Mouse (Mus musculus) gastrocnemius, postnatal 25 days (tissue): Measurements from ENCODE around the gene Hoxb13. TPM values are rescaled to one million over a fixed set of nuclear protein-coding genes. Genes with fewer than 3 reads are reported as not detected.
A peak's percentile ranks its signal among the peaks of the same experiment; 100 is the strongest.

Experiments used
- DNase-seq: peaks from one replicate; pipeline ENCODE4 v3.0.0; 2022
- total RNA-seq, 2 experiments: library from RNA; stranded (reverse); gene quantifications; 1 replicate in 1 of 2; 2 replicates in 1 of 2; pipeline ENCODE4 v1.2.3; 2021

Hoxb13 gene
- total RNA-seq, 2 experiments from 2014 or later = not detected

DNA sequence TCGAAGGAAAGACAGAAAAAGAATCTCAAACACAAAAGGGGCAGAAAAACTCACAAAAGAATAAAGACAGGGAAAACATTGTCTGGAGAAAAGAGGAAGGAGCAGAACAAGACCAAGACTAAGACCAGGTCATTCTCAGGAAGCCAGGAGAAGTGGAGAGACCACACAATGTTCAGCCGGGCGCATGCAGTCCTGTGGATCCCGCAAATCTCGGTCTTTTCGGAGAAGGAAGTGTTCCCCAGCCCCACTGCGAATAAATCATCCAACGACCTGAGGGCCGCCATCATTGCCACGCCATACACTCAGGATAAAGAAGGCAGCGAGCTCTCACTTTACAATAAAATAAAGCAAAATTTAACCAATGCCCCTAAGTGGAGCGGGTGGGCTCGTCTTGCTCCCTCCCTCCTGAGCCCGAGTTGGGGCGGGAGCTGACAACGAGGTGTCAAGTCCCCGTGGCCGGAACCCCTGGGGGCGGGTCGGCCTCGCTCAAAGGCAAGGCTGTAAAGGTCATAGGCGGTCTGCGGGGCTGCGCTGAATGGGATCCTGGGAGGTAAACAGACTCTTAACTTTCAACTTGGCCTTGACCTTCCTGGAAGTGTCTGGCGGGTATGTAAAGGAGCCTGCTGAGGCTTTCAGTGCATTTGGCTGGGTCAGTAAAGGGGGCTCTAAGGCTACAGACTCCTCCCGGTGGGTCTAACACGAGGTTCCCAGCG, 4.2 kb upstream of the Hoxb13 start:
- no peak for DNase-seq

DNA sequence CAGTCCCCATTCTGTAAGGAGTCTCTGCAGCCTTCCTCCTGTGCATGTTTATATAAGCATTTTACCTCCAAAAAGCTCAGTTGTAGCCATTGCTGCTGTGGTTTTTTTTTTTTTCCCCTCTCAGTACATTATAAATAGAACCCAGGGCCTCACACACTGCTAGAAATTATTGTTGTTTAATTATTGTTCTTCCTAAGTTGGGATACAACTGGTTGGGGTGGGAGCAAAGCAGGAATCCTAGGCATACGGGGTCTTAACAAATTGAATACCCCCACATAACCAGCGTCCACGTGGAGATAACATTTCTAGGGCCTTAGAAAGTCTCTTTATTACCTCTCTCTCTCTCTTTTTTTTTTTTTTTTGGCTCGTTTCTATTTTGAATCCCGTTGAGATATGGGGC, 3.0 kb upstream of the Hoxb13 start:
- DNase-seq = no peak

DNA sequence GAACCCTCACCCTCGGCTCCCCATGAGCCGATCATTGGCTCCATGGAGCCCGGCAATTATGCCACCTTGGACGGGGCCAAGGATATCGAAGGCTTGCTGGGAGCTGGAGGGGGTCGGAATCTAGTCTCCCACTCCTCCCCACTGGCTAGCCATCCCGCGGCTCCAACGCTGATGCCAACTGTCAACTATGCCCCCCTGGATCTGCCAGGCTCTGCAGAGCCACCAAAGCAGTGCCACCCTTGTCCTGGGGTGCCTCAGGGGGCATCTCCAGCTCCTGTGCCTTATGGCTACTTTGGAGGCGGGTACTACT, 240 bp downstream of the Hoxb13 start:
- no peak for DNase-seq

DNA sequence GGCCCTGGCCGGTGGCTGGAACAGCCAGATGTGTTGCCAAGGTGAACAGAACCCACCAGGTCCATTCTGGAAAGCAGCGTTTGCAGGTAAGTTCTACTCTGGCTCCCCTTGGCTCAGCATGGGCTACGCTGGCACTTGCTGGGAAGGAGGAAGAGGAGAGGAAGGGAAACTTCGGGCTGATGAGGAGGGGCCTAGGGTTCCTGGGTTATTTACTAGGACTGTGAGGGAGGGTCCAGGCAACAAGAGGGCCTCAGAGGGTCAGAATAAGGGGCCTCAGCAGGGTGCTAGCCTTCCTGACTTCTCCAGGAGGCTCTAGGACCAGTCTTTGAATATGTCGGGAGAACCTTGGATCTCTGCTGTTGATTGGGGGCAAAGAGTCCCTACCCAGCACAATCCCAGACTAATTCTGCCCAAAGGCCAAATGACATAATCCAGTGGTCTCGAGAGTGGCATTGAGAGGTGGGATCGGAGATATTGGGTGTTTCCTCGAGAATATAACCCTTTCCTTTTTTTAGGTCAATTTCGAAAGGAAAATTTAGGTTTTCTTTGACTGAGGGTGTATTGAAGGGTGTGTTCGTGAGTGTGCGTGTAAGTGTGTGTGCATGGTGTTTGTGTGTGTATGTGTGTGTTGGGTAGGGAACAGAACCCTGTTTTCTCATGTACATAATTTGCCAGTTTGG, 985 bp downstream of the Hoxb13 start:
- no peak for DNase-seq

DNA sequence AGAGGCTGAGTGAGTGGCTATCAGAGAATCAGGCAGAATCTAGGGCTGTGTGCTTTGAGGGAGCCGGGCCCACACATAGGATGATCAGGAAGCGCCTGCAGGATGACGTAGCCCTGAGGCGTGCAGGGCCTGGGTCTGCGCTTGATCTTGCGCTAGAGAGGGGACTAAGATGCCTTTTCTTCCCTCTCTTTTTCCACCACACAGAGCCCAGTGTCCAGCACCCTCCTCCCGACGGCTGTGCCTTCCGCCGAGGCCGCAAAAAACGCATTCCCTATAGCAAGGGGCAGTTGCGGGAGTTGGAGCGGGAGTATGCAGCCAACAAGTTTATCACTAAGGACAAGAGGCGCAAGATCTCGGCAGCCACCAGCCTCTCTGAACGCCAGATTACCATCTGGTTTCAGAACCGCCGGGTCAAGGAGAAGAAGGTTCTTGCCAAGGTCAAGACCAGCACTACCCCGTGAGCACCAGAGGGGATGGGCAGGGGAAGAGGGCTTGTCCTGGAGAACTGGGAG, 1.7 kb downstream of the Hoxb13 start:
- no peak for DNase-seq

DNA sequence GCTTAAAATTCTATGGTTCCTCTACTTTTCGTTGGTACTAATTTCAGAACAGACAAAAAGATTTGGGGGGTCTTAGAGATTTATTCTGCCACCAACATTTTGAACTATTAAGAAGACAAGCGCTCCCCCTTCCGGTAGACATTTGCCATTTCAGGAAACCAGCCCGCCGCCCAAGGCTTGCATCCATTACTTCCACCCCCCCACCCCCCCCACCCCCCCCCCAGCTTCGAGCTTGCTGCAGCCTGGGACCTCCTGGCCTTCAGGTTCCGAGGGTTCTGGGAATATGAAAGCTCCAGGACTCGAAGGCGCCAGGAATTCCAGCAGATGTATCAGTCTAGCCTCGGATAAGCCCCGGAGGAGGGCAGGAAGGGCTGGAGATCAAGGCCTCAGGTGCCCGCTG, 4.5 kb downstream of the Hoxb13 start:
- DNase-seq = no peak

DNA sequence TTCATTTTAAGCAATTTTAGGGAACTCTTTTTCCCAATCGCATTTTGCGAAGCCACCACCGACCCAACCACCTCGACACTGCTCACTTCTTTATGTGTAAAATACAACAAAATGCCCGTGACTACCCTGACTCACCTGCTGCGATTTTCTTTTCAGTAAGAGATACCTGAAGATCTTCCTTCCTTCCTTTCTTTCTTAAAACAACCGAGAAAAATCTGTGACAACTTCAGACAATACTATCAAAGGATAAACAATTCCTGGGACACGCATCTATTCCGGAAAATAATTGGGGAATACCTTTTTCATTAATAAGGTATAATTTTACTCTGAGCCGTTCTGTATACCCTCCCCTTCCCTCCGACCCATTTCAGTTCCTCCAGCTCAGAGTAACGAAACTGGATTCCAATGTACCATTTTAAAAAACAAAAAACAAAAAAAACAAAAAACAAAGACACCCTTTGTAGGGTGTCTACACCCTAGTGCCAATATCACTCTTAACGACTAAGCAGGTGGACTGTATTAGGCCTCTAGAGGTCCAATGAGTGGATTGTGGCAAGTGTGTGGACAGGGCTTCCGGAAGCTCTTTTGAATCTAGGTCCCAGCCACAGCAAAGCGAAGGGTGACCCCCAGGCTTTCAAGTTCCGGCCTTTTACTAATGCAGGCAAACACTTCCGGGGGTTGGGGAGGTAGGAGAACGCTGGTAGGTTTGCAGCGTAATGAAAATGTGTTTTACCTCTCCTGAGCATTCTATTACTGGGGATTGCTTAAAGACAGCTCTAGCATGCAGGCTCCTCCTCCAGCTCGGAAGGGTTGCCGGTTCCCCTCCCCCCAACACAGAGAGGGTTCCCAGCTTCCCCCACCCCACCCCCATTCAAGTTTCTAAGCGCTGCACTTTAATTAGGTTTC, 5.3 kb downstream of the Hoxb13 start:
- DNase-seq = no peak

DNA sequence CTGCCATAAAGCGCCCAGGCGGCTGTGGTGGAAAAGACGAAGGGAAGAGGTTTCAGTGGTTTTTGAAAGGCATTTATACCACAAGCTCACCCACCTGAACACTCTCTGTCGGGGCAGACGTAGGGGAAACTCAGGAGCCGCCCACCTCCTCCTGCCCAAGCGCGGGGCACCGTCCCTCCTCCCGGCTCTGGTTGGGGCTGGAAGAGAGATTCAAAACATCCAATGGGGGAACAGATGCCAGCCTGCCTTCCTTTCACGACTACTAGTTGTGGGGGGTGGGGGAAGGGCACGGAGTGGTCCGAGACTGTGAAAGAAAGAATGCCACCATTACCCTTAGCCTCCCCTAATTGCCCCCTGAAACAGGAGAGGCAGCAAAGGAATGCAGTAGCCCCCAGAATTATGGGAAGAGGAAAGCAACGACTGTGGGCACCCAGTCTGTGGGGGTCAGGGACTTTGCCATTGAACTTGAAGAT, 6.1 kb downstream of the Hoxb13 start:
- DNase-seq = no peak

DNA sequence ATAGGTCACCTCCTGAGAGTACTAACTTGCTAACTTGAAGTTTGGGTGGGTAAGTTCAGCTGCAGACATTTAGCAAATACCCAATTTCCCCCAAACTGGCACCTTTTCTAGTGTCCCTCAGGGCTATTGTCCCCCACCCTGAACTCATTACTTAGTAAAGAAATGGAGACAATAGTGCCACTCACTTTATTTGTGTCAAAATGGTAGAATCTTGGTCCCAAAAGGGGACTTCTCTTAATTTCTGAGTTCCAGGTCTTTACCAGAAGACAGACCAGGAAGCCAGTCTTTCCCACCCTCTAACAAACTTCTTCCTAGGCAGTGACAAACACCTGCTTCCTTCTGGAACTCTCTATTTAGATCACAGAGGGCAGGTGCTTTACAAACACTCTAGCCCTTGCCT, 7.6 kb downstream of the Hoxb13 start:
- no peak for DNase-seq

DNA sequence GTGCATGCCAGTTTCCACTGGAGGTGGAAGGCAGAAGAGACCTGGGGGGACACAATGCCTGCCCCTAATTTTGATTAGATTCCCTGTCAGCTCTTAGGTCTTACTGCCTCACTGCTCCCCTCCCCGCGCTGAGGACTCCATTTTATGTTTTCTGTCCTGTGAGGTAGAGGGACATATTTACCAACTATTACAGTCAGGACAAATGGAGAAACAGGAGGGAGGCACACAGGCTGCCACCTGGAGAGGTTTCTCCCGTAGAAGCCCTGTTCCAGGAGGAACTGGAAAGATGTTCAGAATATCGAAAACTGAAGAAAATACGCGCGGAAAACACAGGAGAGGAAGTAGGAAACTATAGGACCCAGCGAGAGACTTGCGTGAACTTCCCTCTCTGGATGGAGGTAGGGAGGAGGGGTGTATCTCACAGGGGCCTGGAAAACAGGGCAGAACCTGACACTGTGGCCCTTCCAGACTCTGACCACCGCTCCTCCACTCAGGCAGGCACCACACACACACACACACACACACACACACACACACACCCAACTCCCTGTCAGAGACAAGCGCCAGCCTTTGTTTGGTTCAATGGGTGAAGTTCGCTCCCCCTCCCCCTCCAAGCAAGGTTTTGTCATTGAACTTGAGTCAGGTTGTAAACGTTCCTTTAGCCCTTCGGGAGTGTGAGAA, 8.4 kb downstream of the Hoxb13 start:
- no peak for DNase-seq

DNA sequence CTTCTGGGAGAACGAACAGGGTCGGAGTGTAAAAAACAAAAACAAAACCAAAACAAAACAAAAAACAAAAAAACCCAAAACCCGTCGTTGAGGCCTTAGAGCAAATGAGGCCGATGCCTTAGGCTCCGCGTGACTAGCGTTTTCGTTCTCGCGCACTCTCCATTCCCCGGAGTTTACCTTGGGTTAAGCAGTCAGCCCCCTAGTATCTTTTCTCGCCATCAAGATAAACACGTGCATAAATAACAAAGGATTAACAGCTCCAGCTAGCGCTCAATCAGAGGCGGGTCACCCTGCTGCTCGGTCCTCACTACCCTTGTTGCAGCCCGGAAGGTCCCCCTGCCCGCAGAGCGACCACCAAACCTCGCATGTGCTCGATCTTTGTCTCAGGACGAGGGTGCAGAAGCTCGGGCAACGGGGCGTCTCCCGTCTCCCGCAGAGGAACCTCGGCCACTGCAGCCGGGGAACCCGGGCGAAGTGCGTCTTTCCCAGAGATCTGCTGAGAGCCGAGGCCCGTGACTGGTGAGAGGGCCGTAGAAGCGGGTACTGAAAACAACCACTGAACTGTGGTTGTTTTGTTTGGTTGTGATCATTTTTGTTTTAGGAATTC, 9.2 kb downstream of the Hoxb13 start:
- no peak for DNase-seq

DNA sequence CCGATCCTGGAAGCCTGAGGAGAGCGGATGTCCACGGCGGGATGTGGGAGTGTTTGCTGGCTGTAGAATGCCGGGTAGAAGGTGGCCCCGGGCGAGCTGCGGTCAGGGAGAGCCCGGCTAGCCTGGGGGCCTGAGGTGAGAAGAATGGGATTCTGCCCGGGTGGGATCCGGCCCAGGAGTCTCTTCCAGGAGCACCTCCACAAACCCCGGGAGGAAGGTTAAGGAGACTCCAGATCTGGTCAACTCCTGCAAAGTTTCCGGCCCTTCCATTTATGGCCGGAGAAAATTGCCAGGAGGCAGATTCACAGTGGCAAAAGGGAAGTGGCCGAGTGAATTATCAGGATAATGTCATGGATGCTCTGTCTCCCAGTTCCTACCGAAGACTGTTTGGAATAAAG, 9.7 kb downstream of the Hoxb13 start:
- no peak for DNase-seq

DNA sequence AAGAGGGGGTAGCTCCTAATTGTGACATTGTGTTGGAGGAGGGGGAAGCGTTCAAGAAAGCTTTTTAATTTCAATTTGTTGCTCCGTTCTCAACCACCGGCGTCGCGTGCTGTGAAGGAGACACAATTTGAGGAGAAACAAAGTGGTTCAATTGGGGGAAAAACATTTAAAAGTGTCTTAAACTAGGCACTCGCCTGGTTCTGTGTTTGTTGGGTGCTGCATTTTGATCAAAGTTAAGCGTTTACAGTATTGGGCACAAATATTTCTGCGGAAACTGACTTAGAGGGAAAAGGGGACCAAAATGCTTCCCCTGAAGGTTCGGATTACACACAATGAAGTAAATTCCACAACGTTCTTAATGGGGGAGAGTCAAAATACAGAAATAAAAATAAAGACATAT, 10.2 kb downstream of the Hoxb13 start:
- DNase-seq = no peak

DNA sequence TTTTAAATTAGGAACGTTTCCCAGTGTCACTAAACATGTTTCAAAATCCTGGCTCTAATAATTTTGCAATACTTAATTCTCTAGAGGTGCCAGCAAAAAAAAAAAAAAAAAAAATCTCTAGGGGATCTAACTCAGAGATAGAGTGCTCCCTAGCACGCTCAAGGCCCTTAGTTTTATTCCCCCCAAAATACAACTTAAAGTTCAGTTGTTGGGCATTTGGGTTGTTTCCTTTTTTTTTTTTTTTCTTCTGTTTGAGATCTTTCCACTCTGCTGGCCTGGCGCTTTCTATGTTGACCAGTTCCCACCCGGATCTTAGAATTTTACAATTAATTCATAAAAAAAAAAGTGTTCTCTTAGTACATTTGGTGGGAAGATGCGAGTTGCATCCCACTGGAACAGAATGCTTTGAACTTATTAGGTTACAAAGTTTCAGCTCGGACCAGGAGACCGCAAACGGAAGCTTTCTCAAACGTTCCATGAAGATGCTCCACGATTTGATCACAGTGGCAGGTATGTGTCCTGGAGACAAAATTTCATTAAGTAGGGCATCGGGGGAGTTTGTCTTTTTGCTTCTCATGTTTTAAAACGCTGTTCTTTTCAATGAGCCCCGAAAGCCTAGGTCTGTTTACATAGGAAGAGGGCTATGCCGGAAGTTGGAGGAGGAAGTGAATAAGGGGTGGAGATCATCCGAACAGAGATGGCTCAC, 11.5 kb downstream of the Hoxb13 start:
- DNase-seq = no peak

DNA sequence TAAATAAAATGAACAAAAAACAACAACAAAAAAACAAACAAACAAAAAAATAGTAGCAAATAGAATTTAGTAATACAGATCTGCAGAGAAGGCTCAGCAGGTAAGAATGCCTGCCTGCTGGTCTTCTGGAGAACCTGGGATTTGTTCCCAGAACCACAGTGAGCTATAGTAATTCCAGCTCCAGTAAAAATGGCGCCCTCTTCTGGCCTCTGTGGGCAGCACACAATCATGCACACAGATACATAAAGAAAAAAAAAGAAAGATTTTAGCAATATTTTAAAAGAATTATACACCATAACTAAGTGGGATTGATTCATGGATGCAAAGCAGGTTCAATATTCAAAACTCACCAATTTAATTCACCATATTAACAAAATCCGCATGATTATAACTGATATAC, 29.7 kb downstream of the Hoxb13 start:
- no peak for DNase-seq

DNA sequence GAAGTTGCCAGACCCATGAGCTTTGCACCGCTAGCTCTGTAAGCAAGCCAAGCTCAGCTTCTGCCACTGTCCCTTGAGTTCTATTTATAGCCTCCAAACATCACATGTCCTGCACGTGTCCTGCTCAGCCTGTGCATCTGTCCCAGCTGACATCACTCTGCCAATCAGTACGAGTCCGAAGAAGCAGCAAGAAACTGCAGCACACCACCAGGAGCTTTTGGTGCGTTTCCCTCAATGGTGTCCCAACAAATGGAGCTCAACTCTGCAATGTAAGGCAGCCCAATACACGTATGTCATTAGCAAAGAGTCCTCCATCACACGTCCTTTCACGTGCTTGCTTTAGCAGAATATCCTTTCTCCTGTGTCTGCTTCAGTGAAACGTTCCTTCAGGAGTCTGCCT, 33.6 kb downstream of the Hoxb13 start:
- DNase-seq = no peak

DNA sequence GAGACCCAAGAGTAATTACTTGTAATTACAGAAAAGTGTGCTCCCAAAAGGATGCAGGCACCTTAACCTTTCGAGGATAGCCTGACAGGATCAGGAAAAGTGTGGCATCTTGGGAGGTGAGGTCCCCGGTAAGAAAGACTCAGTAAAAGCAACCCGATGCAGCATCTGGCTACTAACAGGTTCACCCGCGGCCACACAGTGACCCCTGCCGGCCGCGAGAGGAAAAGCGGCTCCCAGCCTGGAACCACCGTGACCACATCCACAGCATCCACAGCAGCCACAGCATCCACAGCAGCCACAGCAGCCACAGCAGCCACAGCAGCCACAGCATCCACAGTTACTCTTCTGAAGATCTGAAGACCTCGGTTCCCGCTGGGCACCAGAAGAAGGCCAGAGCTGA, 40.8 kb downstream of the Hoxb13 start:
- DNase-seq = peak; percentile 9

DNA sequence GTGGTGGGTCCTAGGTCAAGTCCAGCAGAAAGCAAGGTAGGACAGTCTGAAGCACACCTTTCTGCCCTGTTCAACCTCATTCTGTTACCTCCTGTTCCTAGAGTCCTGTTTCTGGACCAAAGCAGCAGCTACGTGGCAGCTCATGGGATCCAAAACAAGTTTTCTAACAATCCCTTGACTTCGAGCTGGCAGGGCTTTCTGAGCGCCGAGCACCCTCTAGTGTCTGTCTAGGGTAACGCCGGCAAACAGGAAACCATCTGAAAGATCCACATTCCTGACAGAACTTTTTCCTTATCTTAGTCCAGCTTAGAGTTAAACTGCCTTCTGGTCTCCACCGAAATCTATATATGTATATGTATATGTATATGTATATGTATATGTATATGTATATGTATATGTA, 46.1 kb downstream of the Hoxb13 start:
- no peak for DNase-seq
